Mouse (Mus musculus) testis, postnatal 10 days (tissue): ENCODE measurements around the gene Fgfr3.
A peak's percentile ranks its signal among the peaks of the same experiment; 100 is the strongest.

Experiments
- DNase-seq: peaks from one replicate; pipeline ENCODE4 v3.0.0; 2021; ENCODE audit warnings: low spot score

Fgfr3 gene

GRCm38 (mm10) chr5:33697947-33698512 is 23.4 kb upstream of the Fgfr3 start:
- no peak for DNase-seq

- no peak for DNase-seq
Measured at GRCm38 (mm10) chr5:33698669-33699068, 22.8 kb upstream of the Fgfr3 start.

GRCm38 (mm10) chr5:33700010-33700409 is 21.5 kb upstream of the Fgfr3 start:
- no peak for DNase-seq

GRCm38 (mm10) chr5:33701832-33702231 is 19.6 kb upstream of the Fgfr3 start:
- DNase-seq = no peak

- DNase-seq = no peak
Measured at GRCm38 (mm10) chr5:33703999-33704398, 17.5 kb upstream of the Fgfr3 start.

GRCm38 (mm10) chr5:33704945-33705611 is 16.4 kb upstream of the Fgfr3 start:
- DNase-seq = no peak

- DNase-seq = no peak
Measured at GRCm38 (mm10) chr5:33705612-33706349, 15.7 kb upstream of the Fgfr3 start.

- no peak for DNase-seq
Measured at GRCm38 (mm10) chr5:33706350-33706629, 15.2 kb upstream of the Fgfr3 start.

- no peak for DNase-seq
Measured at GRCm38 (mm10) chr5:33707163-33707562, 14.3 kb upstream of the Fgfr3 start.

- no peak for DNase-seq
Measured at GRCm38 (mm10) chr5:33709037-33709436, 12.4 kb upstream of the Fgfr3 start.

- no peak for DNase-seq
Measured at GRCm38 (mm10) chr5:33712550-33712949, 8.9 kb upstream of the Fgfr3 start.

- no peak for DNase-seq
Measured at GRCm38 (mm10) chr5:33715182-33715581, 6.3 kb upstream of the Fgfr3 start.

GRCm38 (mm10) chr5:33716467-33716866 is 5.0 kb upstream of the Fgfr3 start:
- no peak for DNase-seq

GRCm38 (mm10) chr5:33718460-33718859 is 3.0 kb upstream of the Fgfr3 start:
- no peak for DNase-seq

GRCm38 (mm10) chr5:33720852-33721490 is 503 bp upstream of the Fgfr3 start:
- no peak for DNase-seq

GRCm38 (mm10) chr5:33722266-33723018 is 968 bp downstream of the Fgfr3 start:
- no peak for DNase-seq

GRCm38 (mm10) chr5:33723019-33723640 is 1.7 kb downstream of the Fgfr3 start:
- no peak for DNase-seq

- DNase-seq = no peak
Measured at GRCm38 (mm10) chr5:33723641-33724465, 2.4 kb downstream of the Fgfr3 start.

- no peak for DNase-seq
Measured at GRCm38 (mm10) chr5:33726081-33726647, 4.7 kb downstream of the Fgfr3 start.

GRCm38 (mm10) chr5:33726891-33727290 is 5.4 kb downstream of the Fgfr3 start:
- no peak for DNase-seq

GRCm38 (mm10) chr5:33728841-33729240 is 7.4 kb downstream of the Fgfr3 start:
- peak; percentile 33 for DNase-seq
